Comparison of ENCODE assay signal across 17 mouse cellular contexts in the genomic region with DNA sequence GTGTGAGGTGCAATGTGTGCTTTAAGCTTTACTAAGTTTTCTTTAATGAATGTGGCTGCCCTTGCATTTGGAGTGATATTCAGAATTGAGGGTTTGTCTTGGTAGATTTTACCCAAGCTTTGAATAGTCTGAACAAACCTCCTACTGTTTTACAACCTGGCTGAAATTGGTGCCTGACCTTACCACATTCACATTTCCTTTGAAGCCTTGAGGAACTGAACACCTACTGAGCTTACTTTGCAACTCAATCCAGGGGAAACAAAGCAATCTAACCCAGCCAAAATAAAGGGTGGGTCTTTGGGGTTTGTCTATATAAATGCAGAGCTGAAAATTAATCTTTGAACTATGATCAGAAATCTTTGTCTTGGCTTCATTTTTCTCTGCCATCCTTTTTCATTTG. TPM values are rescaled to one million over a fixed set of nuclear protein-coding genes. Genes with fewer than 3 reads are reported as not detected.
"Had no signal": no experiment of that assay in that cellular context is flagged by ENCODE, and none has a peak within 500 bp of the region (broad histone marks: within the 10 kb centered on the region; RNA-seq: fewer than 3 reads in every experiment).

No protein-coding gene starts in this region.

- DNase-seq: lung, adult 18-20 months; lung, embryonic 14.5 days; lung, postnatal 10 days; lung, postnatal 4 days; midbrain, embryonic 14.5 days; right cerebral cortex, postnatal 14 days; thymus, adult 2 months; thymus, postnatal 36 days had no signal

- H3K9me3 ChIP-seq: midbrain, embryonic 10.5 days; midbrain, embryonic 12.5 days; neural tube, embryonic 13.5 days; neural tube, embryonic 15.5 days; stomach, embryonic 15.5 days had no signal

- H3K4me1 ChIP-seq: midbrain, embryonic 10.5 days; midbrain, embryonic 12.5 days; neural tube, embryonic 13.5 days; neural tube, embryonic 15.5 days; stomach, embryonic 15.5 days had no signal

- H3K4me3 ChIP-seq: midbrain, embryonic 10.5 days; midbrain, embryonic 12.5 days; myocyte; neural tube, embryonic 13.5 days; neural tube, embryonic 15.5 days; stomach, embryonic 15.5 days had no signal

- H3K9ac ChIP-seq: lung, embryonic 14.5 days; midbrain, embryonic 12.5 days; neural tube, embryonic 13.5 days; neural tube, embryonic 15.5 days; stomach, embryonic 15.5 days had no signal

- H3K36me3 ChIP-seq: midbrain, embryonic 10.5 days; midbrain, embryonic 12.5 days; neural tube, embryonic 13.5 days; neural tube, embryonic 15.5 days; stomach, embryonic 15.5 days had no signal

- H3K27ac ChIP-seq: midbrain, embryonic 10.5 days; midbrain, embryonic 12.5 days; neural tube, embryonic 13.5 days; neural tube, embryonic 15.5 days; stomach, embryonic 15.5 days; stomach, postnatal 0 days had no signal

RNA-seq across cellular contexts. Expression of a gene that starts 23.6 kb away (rescaled TPM):
- total RNA-seq: megakaryocyte, adult 5-6 weeks; megakaryocyte-erythroid progenitor cell, adult 5-6 weeks had no signal
